Mouse (Mus musculus) limb, embryonic 15.5 days (tissue): ENCODE results near the gene Pde4b. TPM values are rescaled to one million over a fixed set of nuclear protein-coding genes. Genes with fewer than 3 reads are reported as not detected.
"Not testable (repeated sequence)": the region's sequence is repeated elsewhere in the genome, so short reads cannot be mapped to it uniquely, and the experiment has no call there.

ENCODE experiments used
- ATAC-seq: fragments of 200-750 bp; cut with Nextera tagmentation; 2 replicates; pipeline ENCODE4 v1.8.0; 2017; ENCODE audit warnings: low read depth, moderate TSS enrichment; ENCODE audit not compliant: insufficient number of reproducible peaks, low FRiP score, low TSS enrichment
- H3K27ac ChIP-seq: fragments of 300-500 bp; sonication (generic); 2 replicates; pipeline ENCODE4 v1.5.1; 2015; ENCODE audit warnings: moderate library complexity, mild to moderate bottlenecking, inconsistent platforms
- H3K27me3 ChIP-seq: fragments of 300-500 bp; sonication (generic); 2 replicates; pipeline ENCODE4 v1.6.1; 2015; ENCODE audit warnings: inconsistent platforms
- H3K36me3 ChIP-seq: fragments of 300-500 bp; sonication (generic); 2 replicates; pipeline ENCODE4 v1.6.1; 2015; ENCODE audit warnings: inconsistent platforms
- H3K4me1 ChIP-seq: fragments of 300-500 bp; sonication (generic); 2 replicates; pipeline ENCODE4 v1.6.1; 2015; ENCODE audit warnings: inconsistent platforms
- H3K4me2 ChIP-seq: fragments of 300-500 bp; sonication (generic); 2 replicates; pipeline ENCODE4 v1.6.1; 2015; ENCODE audit warnings: mild to moderate bottlenecking, inconsistent platforms
- H3K4me3 ChIP-seq: fragments of 300-500 bp; sonication (generic); 2 replicates; pipeline ENCODE4 v1.5.1; 2015; ENCODE audit warnings: mild to moderate bottlenecking, inconsistent platforms
- H3K9ac ChIP-seq: fragments of 300-500 bp; sonication (generic); 2 replicates; pipeline ENCODE4 v1.6.1; 2015; ENCODE audit warnings: inconsistent platforms
- H3K9me3 ChIP-seq: fragments of 300-500 bp; sonication (generic); 2 replicates; pipeline ENCODE4 v1.6.1; 2016; ENCODE audit warnings: inconsistent platforms
- WGBS: fragments of 180-500 bp; shearing (Covaris S2); methylation state at CpG from one replicate; pipeline ENCODE4 v1.1.7; 2015; 5-methylcytosine and 5-hydroxymethylcytosine counted together
- polyA plus RNA-seq: library from polyadenylated mRNA; unstranded; fragments of >200 nt; fragmentation: Nextera tagmentation; extraction: Ambion mirVana; gene quantifications from 2 replicates; pipeline ENCODE4 v1.2.1, GENCODE M21; 2015

Gene Pde4b
- polyA plus RNA-seq, 1 experiment from 2014 or later: 20.1 TPM

DNA sequence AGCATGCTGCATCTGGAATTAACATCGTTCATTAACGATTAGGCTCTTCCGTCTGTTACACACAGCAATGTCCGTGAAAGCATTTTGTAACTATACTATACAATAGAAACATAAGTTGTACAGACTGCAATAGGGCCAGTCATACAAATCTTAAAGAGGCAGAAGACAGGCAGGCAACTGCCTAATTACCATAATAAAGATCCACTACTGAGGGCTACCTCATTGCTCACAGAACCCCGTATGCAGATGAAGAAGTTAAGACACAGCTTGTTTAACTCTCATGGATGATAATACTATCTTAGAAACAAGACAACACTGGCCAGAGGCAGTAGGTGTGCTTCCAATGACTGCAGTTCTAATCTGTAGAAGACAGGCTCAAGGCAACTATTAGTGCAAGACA lies 405.6 kb downstream of the Pde4b start:
- Histone ChIP-seq H3K9me3 (no peaks in the 10 kb centered on the region), H3K27ac (no peak overlapping the region), H3K4me1 (peaks cover 33% of the 10 kb centered on the region), H3K27me3 (no peaks in the 10 kb centered on the region; the same call in 1 of the 2 replicates), H3K9ac (no peak overlapping the region), H3K36me3 (no peaks in the 10 kb centered on the region), H3K4me2 (no peak overlapping the region), H3K4me3 (no peak overlapping the region)
- 81% methylated on average over 5 of the region's 5 CpGs for WGBS
- ATAC-seq: no peak

DNA sequence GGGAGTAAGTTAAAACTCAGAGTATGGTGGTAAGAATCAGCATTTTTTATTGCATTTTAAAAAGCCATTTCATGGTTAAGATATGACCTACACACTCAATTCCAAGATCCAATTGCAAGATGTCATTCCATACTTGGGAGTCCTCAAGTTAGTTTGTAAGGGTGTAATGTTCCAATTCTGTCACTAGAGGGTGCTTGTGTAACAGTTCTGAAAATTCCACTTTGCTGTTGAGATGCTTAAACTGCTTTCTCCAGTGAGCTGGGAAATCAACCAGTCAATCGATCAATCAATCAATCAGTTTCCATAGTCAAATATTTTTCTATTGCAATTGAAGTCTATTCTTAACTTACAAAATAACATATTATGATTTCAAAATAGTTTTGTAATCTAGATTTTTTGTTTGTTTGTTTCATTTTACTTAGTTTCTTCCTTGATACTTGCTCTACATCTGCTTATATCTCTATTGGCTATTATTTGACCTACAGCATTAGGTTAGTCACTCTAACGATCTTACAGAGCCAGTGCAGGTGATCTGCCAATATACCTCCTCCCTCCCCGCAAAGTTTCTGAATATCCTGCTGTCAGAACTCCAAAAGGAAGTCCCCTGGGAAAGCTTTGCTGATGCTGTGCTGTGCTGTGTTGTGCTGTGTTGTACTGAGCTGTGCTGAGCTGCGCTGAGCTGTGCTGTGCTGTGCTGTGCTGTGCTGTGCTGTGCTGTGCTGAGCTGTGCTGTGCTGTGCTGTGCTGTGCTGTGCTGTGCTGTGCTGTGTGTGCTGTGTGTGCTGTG lies 406.2 kb downstream of the Pde4b start:
- WGBS: 48% methylated on average over 4 of the region's 4 CpGs
- ATAC-seq: no peak
- peaks cover 33% of the 10 kb centered on the region for H3K4me1 ChIP-seq
- H3K27ac ChIP-seq: no peak overlapping the region
- no peak overlapping the region for H3K9ac ChIP-seq
- no peaks in the 10 kb centered on the region for H3K9me3 ChIP-seq
- no peak overlapping the region for H3K4me3 ChIP-seq
- H3K4me2 ChIP-seq: no peak overlapping the region
- H3K36me3 ChIP-seq: no peaks in the 10 kb centered on the region
- no peaks in the 10 kb centered on the region; the same call in 1 of the 2 replicates for H3K27me3 ChIP-seq

DNA sequence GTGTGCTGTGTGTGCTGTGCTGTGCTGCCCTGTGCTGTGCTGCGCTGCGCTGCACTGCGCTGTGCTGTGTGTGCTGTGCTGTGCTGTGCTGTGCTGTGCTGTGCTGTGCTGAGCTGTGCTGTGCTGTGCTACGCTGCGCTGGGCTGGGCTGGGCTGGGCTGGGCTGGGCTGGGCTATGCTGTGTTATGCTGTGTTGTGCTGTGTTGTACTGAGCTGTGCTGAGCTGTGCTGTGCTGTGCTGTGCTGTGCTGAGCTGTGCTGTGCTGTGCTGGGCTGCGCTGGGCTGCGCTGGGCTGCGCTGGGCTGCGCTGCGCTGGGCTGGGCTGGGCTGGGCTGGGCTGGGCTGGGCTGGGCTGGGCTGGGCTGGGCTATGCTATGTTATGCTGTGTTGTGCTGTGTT lies 406.9 kb downstream of the Pde4b start:
- 0 out of 2 replicates have a peak, but pooled peaks have one; percentile 51 for ATAC-seq
- peaks cover 33% of the 10 kb centered on the region for H3K4me1 ChIP-seq
- H3K36me3 ChIP-seq, H3K4me3 ChIP-seq, H3K27me3 ChIP-seq, H3K4me2 ChIP-seq, H3K27ac ChIP-seq, H3K9me3 ChIP-seq, H3K9ac ChIP-seq: not testable (repeated sequence)
- WGBS: 88% methylated on average over 10 of the region's 10 CpGs

DNA sequence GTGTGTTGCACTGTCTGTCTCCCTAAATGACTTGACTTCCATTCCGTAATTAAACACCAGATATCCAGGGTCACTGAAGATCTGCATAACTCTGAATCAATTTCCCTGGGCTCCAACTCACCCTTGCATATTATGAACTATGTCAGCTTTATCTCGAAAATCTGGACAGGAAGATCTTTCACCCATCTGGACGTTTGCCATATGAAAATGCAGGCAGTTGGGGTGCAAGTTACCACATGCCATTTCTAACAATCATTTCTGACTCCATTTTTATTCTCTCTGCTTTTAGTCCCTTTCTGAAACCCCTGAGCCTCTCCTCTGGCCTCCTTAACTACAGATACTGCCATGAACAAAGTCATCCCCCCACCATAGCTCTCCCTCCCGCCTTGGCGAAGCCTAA lies 407.7 kb downstream of the Pde4b start:
- Histone ChIP-seq H3K27me3 (no peaks in the 10 kb centered on the region; the same call in 1 of the 2 replicates), H3K4me3 (no peak overlapping the region), H3K4me2 (no peak overlapping the region), H3K4me1 (peaks cover 33% of the 10 kb centered on the region), H3K9ac (no peak overlapping the region), H3K9me3 (no peaks in the 10 kb centered on the region), H3K36me3 (no peaks in the 10 kb centered on the region), H3K27ac (peak overlapping the region; percentile 65)
- ATAC-seq: no peak
- WGBS: 57% methylated on average over 5 of the region's 5 CpGs

DNA sequence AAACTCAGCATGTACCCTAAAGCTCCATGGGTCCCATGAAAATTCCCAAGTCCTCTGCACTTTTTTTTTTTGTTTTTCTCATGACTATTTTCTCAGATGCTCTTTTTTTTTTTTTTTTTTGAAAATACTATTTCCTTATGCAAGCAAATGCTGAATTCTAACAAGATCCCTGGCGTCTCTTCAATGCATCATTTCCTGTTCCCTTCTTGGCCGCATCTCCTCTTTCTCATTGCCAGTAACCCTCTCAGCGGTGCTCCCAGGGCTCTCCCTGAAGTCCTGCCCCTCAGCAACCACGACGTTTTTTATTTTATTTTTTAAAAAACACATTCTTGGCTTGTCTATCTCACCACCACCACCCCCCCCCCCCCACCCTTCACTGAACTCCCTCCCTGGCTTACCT lies 408.1 kb downstream of the Pde4b start:
- no peak overlapping the region for H3K4me3 ChIP-seq
- peak overlapping the region; percentile 65 for H3K27ac ChIP-seq
- H3K27me3 ChIP-seq: no peaks in the 10 kb centered on the region; the same call in 1 of the 2 replicates
- H3K4me2 ChIP-seq: no peak overlapping the region
- no peak overlapping the region for H3K9ac ChIP-seq
- H3K36me3 ChIP-seq: no peaks in the 10 kb centered on the region
- WGBS: 33% methylated on average over 5 of the region's 5 CpGs
- no peaks in the 10 kb centered on the region for H3K9me3 ChIP-seq
- no peak for ATAC-seq
- peaks cover 33% of the 10 kb centered on the region for H3K4me1 ChIP-seq

DNA sequence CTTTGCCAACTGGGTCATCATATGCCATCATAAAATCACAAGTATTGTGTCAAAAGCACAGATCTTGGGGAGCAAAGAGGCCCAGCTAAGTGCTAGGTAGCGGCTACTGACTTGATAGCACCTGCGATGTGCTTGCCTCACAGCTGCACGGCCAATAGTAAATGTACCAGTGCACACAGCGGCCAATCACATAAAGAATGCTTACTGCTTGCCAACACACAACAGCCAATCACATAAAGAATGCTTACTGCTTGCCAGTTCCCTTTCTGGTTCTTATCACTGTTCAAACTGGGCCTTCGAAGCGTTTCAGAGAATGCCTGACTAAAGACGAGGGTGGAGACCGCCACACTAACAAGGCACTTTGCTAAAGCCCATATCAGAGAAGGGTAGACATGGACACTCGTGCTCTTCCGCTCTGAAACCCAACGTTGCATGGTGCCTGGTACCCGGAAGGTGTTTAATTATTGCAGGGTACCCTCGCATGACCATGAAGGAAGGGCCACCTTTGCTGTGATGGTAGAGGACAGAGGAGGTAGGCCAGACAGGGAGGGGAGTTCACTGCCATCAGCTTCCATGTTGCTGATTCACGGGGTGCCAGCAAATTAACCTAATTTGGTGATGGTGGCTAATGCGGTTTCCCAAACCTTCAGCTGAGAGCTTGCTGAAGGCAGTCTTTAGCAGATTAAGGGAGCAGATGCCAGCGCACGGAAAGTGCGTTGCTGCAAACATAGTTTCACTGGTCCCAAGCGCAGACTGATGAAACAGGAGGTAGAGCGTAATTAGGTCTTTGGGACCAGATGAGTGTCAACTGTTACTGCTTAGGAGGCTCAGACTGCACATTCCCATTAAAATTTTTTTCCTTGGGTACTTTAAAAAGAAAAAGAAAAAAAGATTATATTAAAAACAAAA lies 409.2 kb downstream of the Pde4b start:
- ATAC-seq: 0 out of 2 replicates have a peak, but pooled peaks have one; percentile 36

DNA sequence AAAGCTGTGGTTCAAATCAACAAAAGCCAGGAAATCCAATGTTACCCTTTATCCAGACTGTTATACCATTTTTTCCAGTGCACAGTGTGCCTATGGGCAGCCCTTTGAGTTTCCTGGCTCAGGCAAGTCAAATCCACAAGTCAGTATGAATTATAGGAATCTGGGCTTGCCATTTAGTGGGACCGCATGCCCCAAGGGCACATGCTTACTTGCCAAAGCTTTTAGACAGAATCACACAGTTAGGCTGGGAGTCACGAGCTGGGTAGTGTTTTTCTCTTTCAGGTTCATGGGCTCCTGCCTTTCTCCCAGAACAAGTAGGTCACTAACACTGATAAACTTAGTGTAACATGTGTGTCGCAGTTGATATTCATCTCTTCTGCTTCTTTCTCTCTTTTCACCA lies 409.9 kb downstream of the Pde4b start:
- H3K9ac ChIP-seq: no peak overlapping the region
- H3K4me3 ChIP-seq: no peak overlapping the region
- no peak overlapping the region for H3K4me2 ChIP-seq
- 63% methylated on average over 3 of the region's 3 CpGs for WGBS
- no peaks in the 10 kb centered on the region for H3K9me3 ChIP-seq
- H3K36me3 ChIP-seq: no peaks in the 10 kb centered on the region
- H3K27me3 ChIP-seq: no peaks in the 10 kb centered on the region; the same call in 1 of the 2 replicates
- H3K27ac ChIP-seq: peak overlapping the region; percentile 54; the same call in 1 of the 2 replicates
- no peak for ATAC-seq
- H3K4me1 ChIP-seq: peaks cover 39% of the 10 kb centered on the region

More for the DNA sequence above, 409.2 kb downstream of the Pde4b start:
- Histone ChIP-seq H3K27ac (peak overlapping the region; percentile 12), H3K9ac (no peak overlapping the region), H3K4me3 (no peak overlapping the region), H3K4me1 (peaks cover 36% of the 10 kb centered on the region), H3K27me3 (no peaks in the 10 kb centered on the region; the same call in 1 of the 2 replicates), H3K36me3 (no peaks in the 10 kb centered on the region), H3K9me3 (no peaks in the 10 kb centered on the region), H3K4me2 (no peak overlapping the region)
- WGBS: 64% methylated on average over 20 of the region's 20 CpGs

DNA sequence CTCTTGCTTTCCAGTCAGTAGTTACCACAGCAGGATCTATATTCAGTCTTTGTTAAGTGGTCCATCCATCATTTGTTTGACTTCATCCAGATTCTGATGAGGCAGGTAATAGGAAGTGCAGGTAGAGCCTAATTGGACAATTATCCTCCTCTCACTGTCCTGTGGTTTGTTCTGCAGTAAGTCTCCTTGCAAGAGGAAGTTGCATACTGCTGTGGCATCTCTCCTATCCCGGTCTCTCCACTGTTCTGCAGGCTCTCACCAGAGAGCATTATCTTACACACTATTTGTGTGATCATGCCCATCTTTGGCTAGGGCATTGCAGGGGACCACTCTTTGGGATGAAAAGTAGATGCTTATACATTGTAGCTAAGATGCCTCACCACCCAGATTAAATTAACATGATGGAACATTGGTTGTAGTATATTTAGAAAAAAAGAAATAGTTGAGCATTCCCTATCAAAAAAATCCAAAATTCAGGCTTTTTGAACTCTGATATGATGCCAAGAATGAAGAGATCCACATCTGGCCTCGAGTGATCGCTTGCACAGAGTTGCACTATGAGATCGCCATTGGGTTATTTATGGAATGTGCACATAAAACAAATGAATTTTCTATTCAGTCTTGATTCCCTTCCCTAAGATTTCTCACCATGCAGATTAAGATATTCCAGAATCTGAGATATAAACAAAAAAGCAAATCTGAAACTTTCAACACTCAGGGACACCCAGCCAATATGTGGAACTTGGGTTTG lies 411.0 kb downstream of the Pde4b start:
- WGBS: 51% methylated on average over 4 of the region's 4 CpGs
- ATAC-seq: no peak
- H3K36me3 ChIP-seq: no peaks in the 10 kb centered on the region
- no peaks in the 10 kb centered on the region; the same call in 1 of the 2 replicates for H3K27me3 ChIP-seq
- H3K4me3 ChIP-seq: no peak overlapping the region
- no peak overlapping the region for H3K9ac ChIP-seq
- no peak overlapping the region for H3K27ac ChIP-seq
- peaks cover 42% of the 10 kb centered on the region for H3K4me1 ChIP-seq
- no peak overlapping the region for H3K4me2 ChIP-seq
- no peaks in the 10 kb centered on the region for H3K9me3 ChIP-seq

DNA sequence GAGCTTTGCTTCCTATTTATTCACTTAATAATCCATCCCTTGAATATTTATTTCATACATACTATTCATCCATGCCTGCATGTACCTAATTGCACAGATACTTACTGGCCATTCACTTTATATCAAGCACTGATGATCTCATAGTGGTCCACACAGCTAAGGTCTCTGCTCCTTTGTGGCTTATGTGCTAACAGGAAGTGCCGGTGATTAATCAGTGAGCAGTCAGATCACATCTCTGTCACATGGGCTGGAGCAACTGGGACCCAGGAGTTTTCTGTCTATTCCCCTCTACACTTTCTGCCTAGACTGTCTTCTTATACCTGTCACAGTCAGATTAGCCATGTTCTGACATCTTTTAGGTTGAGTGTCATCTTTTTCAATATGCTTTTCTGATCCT lies 411.6 kb downstream of the Pde4b start:
- no peak for ATAC-seq
- Histone ChIP-seq H3K4me2 (no peak overlapping the region), H3K4me1 (peaks cover 45% of the 10 kb centered on the region), H3K36me3 (no peaks in the 10 kb centered on the region), H3K27me3 (no peaks in the 10 kb centered on the region; the same call in 1 of the 2 replicates), H3K9me3 (no peaks in the 10 kb centered on the region), H3K4me3 (no peak overlapping the region), H3K27ac (no peak overlapping the region), H3K9ac (no peak overlapping the region)
- WGBS: 85% methylated on average over 1 of the region's 1 CpGs

DNA sequence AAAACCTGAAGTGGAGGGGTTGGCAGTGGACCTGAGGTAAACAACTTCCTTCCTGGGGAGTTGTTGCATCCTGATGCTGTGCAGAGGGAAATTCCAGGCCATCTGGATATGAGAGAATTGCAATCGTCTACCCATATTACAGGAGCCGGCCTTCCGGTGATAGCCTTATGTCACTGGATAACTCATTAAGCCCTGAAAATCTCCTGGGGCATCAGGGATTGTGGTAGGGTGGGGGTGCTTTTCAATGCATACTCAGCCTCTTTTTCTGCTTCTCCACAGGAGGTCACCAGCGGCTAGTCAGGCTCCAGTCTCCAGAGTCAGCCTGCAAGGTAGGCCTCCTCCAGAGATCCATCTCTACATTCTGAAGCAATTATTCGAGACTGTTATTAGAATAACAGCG lies 418.4 kb downstream of the Pde4b start:
- Histone ChIP-seq H3K4me1 (peaks cover 36% of the 10 kb centered on the region), H3K4me2 (no peak overlapping the region), H3K9me3 (no peaks in the 10 kb centered on the region), H3K27ac (no peak overlapping the region), H3K9ac (no peak overlapping the region), H3K36me3 (no peaks in the 10 kb centered on the region), H3K4me3 (no peak overlapping the region), H3K27me3 (no peaks in the 10 kb centered on the region)
- 49% methylated on average over 6 of the region's 6 CpGs for WGBS
- no peak for ATAC-seq

DNA sequence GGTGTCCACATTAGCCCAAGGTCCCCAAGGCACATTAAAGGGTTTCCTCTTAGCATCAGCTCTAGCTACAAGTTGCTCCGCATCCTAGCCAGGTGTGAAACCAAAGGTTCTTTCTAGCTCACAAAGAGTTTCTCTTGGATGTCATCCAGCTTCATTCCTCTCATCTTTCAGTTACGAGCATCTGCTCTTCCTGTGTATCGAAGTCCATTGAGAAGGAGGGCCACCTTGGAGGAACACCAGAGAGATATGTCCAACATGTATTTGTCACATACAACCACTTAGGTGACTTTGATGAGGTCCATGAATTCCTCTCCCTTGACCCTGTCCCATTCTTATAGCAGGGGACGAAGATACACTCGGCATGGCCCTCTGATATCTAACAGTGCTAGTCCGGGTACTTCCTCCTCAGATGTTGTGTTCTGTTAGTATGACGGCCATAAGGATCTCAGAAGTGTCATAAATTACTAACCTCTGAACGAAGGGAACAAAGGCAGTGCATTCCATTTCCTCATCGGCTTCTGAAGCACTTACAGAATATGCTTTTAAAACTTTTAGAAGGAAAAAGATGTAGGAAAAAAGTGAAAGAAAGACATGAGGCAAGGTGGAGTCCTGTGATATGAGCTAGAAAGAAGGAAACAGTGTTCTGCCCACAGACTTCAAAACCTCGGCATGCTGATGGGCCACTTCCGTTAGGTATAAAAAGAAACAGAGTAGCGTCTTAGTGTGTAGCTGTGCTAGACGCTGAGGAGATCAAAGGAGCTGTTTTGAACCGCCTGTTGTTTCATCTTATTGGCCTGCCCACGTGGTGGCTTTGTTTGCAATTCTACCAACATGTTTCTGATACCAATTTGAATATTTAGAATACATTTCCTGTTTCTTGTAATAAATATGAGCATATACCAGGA lies 419.3 kb downstream of the Pde4b start:
- H3K36me3 ChIP-seq: no peaks in the 10 kb centered on the region
- H3K4me2 ChIP-seq: no peak overlapping the region
- no peaks in the 10 kb centered on the region for H3K9me3 ChIP-seq
- H3K9ac ChIP-seq: no peak overlapping the region
- 37% methylated on average over 15 of the region's 15 CpGs for WGBS
- peaks cover 40% of the 10 kb centered on the region for H3K4me1 ChIP-seq
- no peak overlapping the region for H3K4me3 ChIP-seq
- peak overlapping the region; percentile 4; the same call in 1 of the 2 replicates for H3K27ac ChIP-seq
- no peaks in the 10 kb centered on the region for H3K27me3 ChIP-seq
- no peak for ATAC-seq
